Mouse (Mus musculus): ENCODE results near the gene Ski.

Ski gene

GRCm38 (mm10) chr4:155150276-155151113, 71.9 kb downstream of the Ski start:
- peak; percentile 94 to 95 for DNase-seq (ENCODE audit: low spot score in 2 of 2)

GRCm38 (mm10) chr4:155149941-155150275, 72.5 kb downstream of the Ski start:
- no peak for DNase-seq (ENCODE audit: low spot score in 2 of 2)

- peak; percentile 75 to 76 for DNase-seq (ENCODE audit: low spot score in 2 of 2)
These were observed 73.3 kb downstream of the Ski start for GRCm38 (mm10) chr4:155148910-155149698.

GRCm38 (mm10) chr4:155148453-155148852, 73.9 kb downstream of the Ski start:
- no peak for DNase-seq (ENCODE audit: low spot score in 2 of 2)

- no peak for DNase-seq (ENCODE audit: low spot score in 2 of 2)
These were observed 76.1 kb downstream of the Ski start for GRCm38 (mm10) chr4:155146107-155146823.

- no peak for DNase-seq (ENCODE audit: low spot score in 2 of 2)
These were observed 77.7 kb downstream of the Ski start for GRCm38 (mm10) chr4:155144548-155145180.

- peak; percentile 88 to 89 for DNase-seq (ENCODE audit: low spot score in 2 of 2)
These were observed 78.4 kb downstream of the Ski start for GRCm38 (mm10) chr4:155143871-155144502.

GRCm38 (mm10) chr4:155143411-155143810, 79.0 kb downstream of the Ski start:
- DNase-seq (ENCODE audit: low spot score in 2 of 2) = no peak

- DNase-seq (ENCODE audit: low spot score in 2 of 2) = no peak
These were observed 79.6 kb downstream of the Ski start for GRCm38 (mm10) chr4:155142836-155143235.

- peak; percentile 90 to 92 for DNase-seq (ENCODE audit: low spot score in 2 of 2)
These were observed 81.6 kb downstream of the Ski start for GRCm38 (mm10) chr4:155140795-155141265.

GRCm38 (mm10) chr4:155140150-155140549, 82.2 kb downstream of the Ski start:
- DNase-seq (ENCODE audit: low spot score in 2 of 2) = no peak

- DNase-seq (ENCODE audit: low spot score in 2 of 2) = no peak
These were observed 82.9 kb downstream of the Ski start for GRCm38 (mm10) chr4:155139281-155140045.

GRCm38 (mm10) chr4:155138451-155138850, 83.9 kb downstream of the Ski start:
- no peak for DNase-seq (ENCODE audit: low spot score in 2 of 2)

- DNase-seq (ENCODE audit: low spot score in 2 of 2) = no peak
These were observed 84.5 kb downstream of the Ski start for GRCm38 (mm10) chr4:155137891-155138290.

GRCm38 (mm10) chr4:155135909-155136585, 86.3 kb downstream of the Ski start:
- DNase-seq (ENCODE audit: low spot score in 2 of 2) = no peak

GRCm38 (mm10) chr4:155134686-155135172, 87.7 kb downstream of the Ski start:
- DNase-seq (ENCODE audit: low spot score in 2 of 2) = no peak

GRCm38 (mm10) chr4:155133658-155134417, 88.6 kb downstream of the Ski start:
- peak in 1 of 2 experiments; percentile 31 for DNase-seq (ENCODE audit: low spot score in 2 of 2)

GRCm38 (mm10) chr4:155133188-155133587, 89.2 kb downstream of the Ski start:
- DNase-seq (ENCODE audit: low spot score in 2 of 2) = no peak

GRCm38 (mm10) chr4:155130616-155131015, 91.8 kb downstream of the Ski start:
- DNase-seq (ENCODE audit: low spot score in 2 of 2) = no peak
